Comparison of ENCODE assay signal across 8 mouse cellular contexts in the genomic region with DNA sequence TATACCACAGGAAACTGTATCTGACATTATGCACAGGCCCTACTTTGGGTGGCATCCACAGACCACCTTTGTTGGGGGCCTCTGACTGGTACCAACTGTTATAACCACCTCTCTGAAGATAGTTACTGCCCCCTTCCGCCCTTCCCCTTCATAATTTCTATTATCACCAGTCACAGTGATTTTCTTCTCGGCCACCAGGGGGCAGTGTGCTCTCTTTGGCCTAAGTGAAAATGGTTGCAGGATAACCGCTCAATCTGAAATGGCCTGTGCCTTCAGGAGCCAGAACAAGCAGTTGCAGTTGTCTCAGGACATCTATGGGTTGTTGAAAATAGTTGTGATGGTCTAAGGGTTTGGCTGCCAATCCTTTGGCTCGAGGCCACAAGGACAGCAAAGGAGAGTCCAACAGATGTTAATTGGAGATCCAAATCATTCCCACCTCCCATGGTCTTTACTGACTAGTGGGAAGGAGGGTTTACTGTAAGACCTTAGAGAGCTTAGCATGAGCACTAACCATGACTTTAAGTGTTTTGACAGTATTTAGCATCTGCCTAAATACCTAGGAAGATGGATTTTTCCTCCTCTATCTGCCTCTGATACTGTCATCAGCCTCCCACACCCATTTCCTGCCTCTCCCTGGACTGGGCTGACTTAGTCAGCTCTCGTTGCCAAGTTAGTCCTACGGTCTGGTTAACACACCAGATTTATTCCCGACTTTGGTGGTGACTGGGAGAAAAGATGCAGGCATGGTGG. TPM values are rescaled to one million over a fixed set of nuclear protein-coding genes. Genes with fewer than 3 reads are reported as not detected.
DNase-seq lines count a peak whose midpoint lies in the region; ATAC-seq and TF ChIP-seq lines count a peak whose summit lies in the region.

No protein-coding gene starts in this region.

- no peaks in the 10 kb centered on the region for H3K27me3 ChIP-seq in testis, adult 2 months (ENCODE audit: control insufficient read depth, insufficient read depth, low read length)
- peaks cover 4% of the 10 kb centered on the region; the same call in 1 of the 2 replicates for H3K27me3 ChIP-seq in heart, embryonic 10.5 days (ENCODE audit: insufficient read depth, poor library complexity, severe bottlenecking)

- WGBS in heart, embryonic 10.5 days = 25% methylated on average over 7 of the region's 7 CpGs

- TF ChIP-seq POLR2A in testis, adult 2 months (IDR thresholded peaks at IDR 0.05; ENCODE audit: control insufficient read depth, low read depth, low read length) = no peak

- ATAC-seq in frontal cortex, adult (ENCODE audit: low TSS enrichment) = 0 out of 2 replicates have a peak, but pooled peaks have one; percentile 31

- TF ChIP-seq CTCF in testis, adult 2 months (IDR thresholded peaks at IDR 0.05; ENCODE audit: control insufficient read depth, insufficient read depth, insufficient replicate concordance, low read depth, low read length) = peak; percentile 63

- 0 out of 2 replicates have a peak, but pooled peaks cover 2% of the 10 kb centered on the region for H3K4me1 ChIP-seq in testis, adult 2 months (ENCODE audit: control insufficient read depth, insufficient read depth, low read length)
- H3K4me1 ChIP-seq in heart, embryonic 10.5 days = peaks cover 12% of the 10 kb centered on the region

- DNase-seq in frontal cortex, postnatal 36 days (ENCODE audit: low spot score in 2 of 2) = no peak
- no peak for DNase-seq in testis, postnatal 14 days (ENCODE audit: low spot score)
- DNase-seq in cerebellum, adult 18-20 months = peak; percentile 39 to 61
- DNase-seq in heart, embryonic 10.5 days (ENCODE audit: low spot score) = peak; percentile 83
- DNase-seq in lung, postnatal 14 days = peak; percentile 45
- peak; percentile 42 to 45 for DNase-seq in thymus, postnatal 36 days

- H3K9me3 ChIP-seq in heart, embryonic 10.5 days = no peaks in the 10 kb centered on the region

- no peak overlapping the region for H3K27ac ChIP-seq in testis, adult 2 months (ENCODE audit: control insufficient read depth, insufficient read depth, low read depth, low read length)
- no peak overlapping the region for H3K27ac ChIP-seq in heart, embryonic 10.5 days

- H3K4me3 ChIP-seq in testis, adult 2 months (ENCODE audit: control insufficient read depth, low read depth, low read length) = no peak overlapping the region; the same call in 1 of the 2 replicates
- no peak overlapping the region for H3K4me3 ChIP-seq in heart, embryonic 10.5 days

- no peaks in the 10 kb centered on the region for H3K36me3 ChIP-seq in testis, adult 2 months (ENCODE audit: control insufficient read depth, insufficient read depth, low read length)
- H3K36me3 ChIP-seq in heart, embryonic 10.5 days = no peaks in the 10 kb centered on the region

RNA-seq across cellular contexts. Expression of a gene that starts 4.6 kb away (rescaled TPM):
- 863 and 972 TPM in 2 replicates for polyA plus RNA-seq in testis, adult 2 months (2012; rRNA removed)
- polyA plus RNA-seq in heart, embryonic 10.5 days (2016; fragmentation: Nextera tagmentation; extraction: Ambion mirVana) = 4.5 TPM in 2 replicates

RNA-seq across cellular contexts. Expression of a gene that starts 4.9 kb away (rescaled TPM):
- 5.1 and 5.6 TPM in 2 replicates for polyA plus RNA-seq in testis, adult 2 months (2012; rRNA removed)
- polyA plus RNA-seq in heart, embryonic 10.5 days (2016; fragmentation: Nextera tagmentation; extraction: Ambion mirVana) = not detected in 2 replicates

RNA-seq across cellular contexts. Expression of a gene that starts 40.1 kb away (rescaled TPM):
- polyA plus RNA-seq in testis, adult 2 months (2012; rRNA removed) = 304 and 317 TPM in 2 replicates
- polyA plus RNA-seq in heart, embryonic 10.5 days (2016; fragmentation: Nextera tagmentation; extraction: Ambion mirVana) = 10.5 and 11.1 TPM in 2 replicates

Comparison
In these comparisons a context has a peak if more than half of its experiments do, and no peak if none do; other contexts are left out.
1. DNase-seq: peak in cerebellum, adult 18-20 months (2 of 2), heart, embryonic 10.5 days (single experiment), lung, postnatal 14 days (single experiment) and thymus, postnatal 36 days (2 of 2); none in frontal cortex, postnatal 36 days (0 of 2) and testis, postnatal 14 days (single experiment).
2. RNA of a gene that starts 4.6 kb away (polyA plus RNA-seq): 863 to 972 TPM in testis, adult 2 months; 4.5 TPM in heart, embryonic 10.5 days; every median in the first group is over 100 times any median in the second.
3. RNA of a gene that starts 40.1 kb away (polyA plus RNA-seq): 304 to 317 TPM in testis, adult 2 months; 10.5 to 11.1 TPM in heart, embryonic 10.5 days; every median in the first group is over 10 times any median in the second.